Mouse (Mus musculus) lung, postnatal 0 days (tissue): ENCODE measurements around the gene Iba57. TPM values are rescaled to one million over a fixed set of nuclear protein-coding genes. Genes with fewer than 3 reads are reported as not detected.

ENCODE experiments used
- ATAC-seq: fragments of 200-750 bp; cut with Nextera tagmentation; 2 replicates; pipeline ENCODE4 v1.8.0; 2017; ENCODE audit warnings: moderate library complexity
- DNase-seq: peaks from one replicate; pipeline ENCODE4 v3.0.0-alpha.2; 2016; ENCODE audit warnings: low spot score
- H3K27ac ChIP-seq: fragments of 300-500 bp; sonication (generic); 2 replicates; pipeline ENCODE4 v1.5.1; 2014; ENCODE audit warnings: antibody characterized with exemption, mild to moderate bottlenecking, low read length, mixed read lengths
- H3K27me3 ChIP-seq: fragments of 300-500 bp; sonication (generic); replicated peaks from 2 replicates; pipeline ENCODE4 v1.6.1; 2014; ENCODE audit warnings: low read length, mixed read lengths; ENCODE audit not compliant: insufficient read depth
- H3K36me3 ChIP-seq: fragments of 300-500 bp; sonication (generic); 2 replicates; pipeline ENCODE4 v1.6.1; 2014; ENCODE audit warnings: low read length, mixed read lengths; ENCODE audit not compliant: insufficient read depth
- H3K4me1 ChIP-seq: fragments of 300-500 bp; sonication (generic); 2 replicates; pipeline ENCODE4 v1.6.1; 2014; ENCODE audit warnings: antibody characterized with exemption, low read depth, low read length, mixed read lengths; ENCODE audit not compliant: insufficient read depth
- H3K4me2 ChIP-seq: fragments of 300-500 bp; sonication (generic); replicated peaks from 2 replicates; pipeline ENCODE4 v1.6.1; 2014; ENCODE audit warnings: low read depth, mild to moderate bottlenecking, low read length, moderate library complexity, mixed read lengths
- H3K4me3 ChIP-seq: fragments of 300-500 bp; sonication (generic); 2 replicates; pipeline ENCODE4 v1.5.1; 2014; ENCODE audit warnings: low read depth, low read length
- H3K9ac ChIP-seq: fragments of 300-500 bp; sonication (generic); replicated peaks from 2 replicates; pipeline ENCODE4 v1.6.1; 2014; ENCODE audit warnings: low read depth, mild to moderate bottlenecking
- H3K9me3 ChIP-seq: fragments of 300-500 bp; sonication (generic); 2 replicates; pipeline ENCODE4 v1.6.1; 2016; ENCODE audit warnings: low read length, mixed read lengths
- CTCF ChIP-seq: IDR thresholded peaks from 2 replicates; pipeline ENCODE4 v1.5.1; 2016; ENCODE audit warnings: antibody characterized with exemption, mild to moderate bottlenecking
- EP300 ChIP-seq: IDR thresholded peaks from 2 replicates; pipeline ENCODE4 v1.6.1; 2016; ENCODE audit warnings: antibody characterized with exemption, mild to moderate bottlenecking, control low read depth
- WGBS: fragments of 180-500 bp; shearing (Covaris S2); extraction: QIAGEN DNeasy Blood & Tissue Kit; methylation state at CpG from one replicate; pipeline ENCODE4 v1.1.7; 2014; 5-methylcytosine and 5-hydroxymethylcytosine counted together
- polyA plus RNA-seq: library from polyadenylated mRNA; unstranded; fragments of >200 nt; fragmentation: Nextera tagmentation; extraction: Ambion mirVana; gene quantifications from 2 replicates; pipeline ENCODE4 v1.2.1, GENCODE M21; 2015

Gene Iba57
- polyA plus RNA-seq, 1 experiment from 2014 or later: 3.9 TPM

DNA sequence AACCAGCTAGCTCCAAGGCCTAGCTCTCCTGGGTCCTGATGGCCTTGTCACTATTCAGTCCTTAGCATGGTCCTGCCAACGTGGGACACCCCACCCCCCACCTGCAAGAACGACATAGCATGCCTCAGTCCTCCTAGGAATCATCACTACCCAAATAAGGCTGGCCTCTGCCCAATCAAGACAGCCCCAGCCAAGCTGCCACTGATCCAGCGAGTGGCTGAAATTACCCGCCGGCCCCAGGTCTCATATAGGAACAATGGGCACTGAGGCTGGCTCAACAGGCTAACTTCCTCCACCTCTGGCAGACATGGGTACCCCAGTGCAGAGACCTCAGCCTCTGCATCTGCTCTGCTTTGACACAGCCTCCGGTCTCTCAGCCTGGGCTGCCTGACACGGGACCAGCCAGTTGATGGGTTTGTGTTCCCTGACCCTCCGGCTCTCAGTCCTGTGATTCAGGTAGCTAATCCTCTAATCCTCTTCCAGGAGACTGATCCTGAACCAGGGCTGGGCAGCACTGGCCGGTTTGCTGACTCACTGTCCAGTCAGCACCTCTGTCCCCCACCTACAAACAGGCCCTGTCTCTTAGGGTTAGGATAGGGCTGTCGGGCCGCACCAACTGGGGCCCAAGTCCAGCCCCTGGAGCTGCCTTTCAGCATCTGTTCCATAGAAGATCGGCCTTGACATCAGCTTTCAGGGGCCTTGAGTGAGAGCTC is 26.4 kb downstream of the Iba57 start:
- Histone ChIP-seq H3K36me3 (no peaks in the 10 kb centered on the region), H3K27me3 (peaks cover 34% of the 10 kb centered on the region), H3K4me3 (no peak overlapping the region), H3K9me3 (no peaks in the 10 kb centered on the region), H3K4me1 (no peaks in the 10 kb centered on the region; the same call in 1 of the 2 replicates), H3K9ac (no peak overlapping the region), H3K4me2 (no peak overlapping the region), H3K27ac (no peak overlapping the region)
- TF ChIP-seq EP300 (no peak), CTCF (no peak)
- 71% methylated on average over 12 of the region's 12 CpGs for WGBS
- ATAC-seq (no peak), DNase-seq (no peak)

DNA sequence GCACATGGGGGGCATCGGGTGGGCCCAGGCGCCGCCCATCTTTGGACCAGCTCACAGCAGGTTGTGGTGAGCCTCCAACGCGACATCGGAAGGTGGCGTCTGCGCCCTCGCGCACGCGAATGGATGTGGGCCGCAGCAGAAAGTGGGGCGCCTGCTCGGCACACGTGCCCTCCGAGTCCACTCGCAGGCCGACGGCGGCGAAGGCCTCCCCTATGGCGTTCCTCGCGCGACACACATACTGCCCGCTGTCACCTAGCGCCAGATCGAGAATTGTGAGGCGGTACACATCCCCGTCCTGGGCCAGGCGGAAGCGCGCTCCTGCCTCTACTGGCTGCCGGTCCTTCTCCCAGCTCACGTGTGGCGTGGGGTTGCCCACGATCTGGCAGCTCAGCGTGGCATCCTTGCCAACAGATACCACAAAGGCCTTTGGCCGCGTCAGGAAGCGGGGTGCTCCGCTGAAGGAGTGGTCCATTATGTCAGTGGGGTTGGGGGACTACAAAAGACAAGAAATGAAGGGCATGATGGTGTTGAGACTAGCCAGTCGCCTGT is 27.6 kb downstream of the Iba57 start, which contains the start of gene Obscn:
Gene Obscn, minus strand, starts transcription at position 499 of the 549 bp plus-strand sequence.
- ATAC-seq: no peak
- 18% methylated on average over 32 of the region's 44 CpGs for WGBS
- H3K9ac ChIP-seq: no peak within 1 kb of the TSS

DNA sequence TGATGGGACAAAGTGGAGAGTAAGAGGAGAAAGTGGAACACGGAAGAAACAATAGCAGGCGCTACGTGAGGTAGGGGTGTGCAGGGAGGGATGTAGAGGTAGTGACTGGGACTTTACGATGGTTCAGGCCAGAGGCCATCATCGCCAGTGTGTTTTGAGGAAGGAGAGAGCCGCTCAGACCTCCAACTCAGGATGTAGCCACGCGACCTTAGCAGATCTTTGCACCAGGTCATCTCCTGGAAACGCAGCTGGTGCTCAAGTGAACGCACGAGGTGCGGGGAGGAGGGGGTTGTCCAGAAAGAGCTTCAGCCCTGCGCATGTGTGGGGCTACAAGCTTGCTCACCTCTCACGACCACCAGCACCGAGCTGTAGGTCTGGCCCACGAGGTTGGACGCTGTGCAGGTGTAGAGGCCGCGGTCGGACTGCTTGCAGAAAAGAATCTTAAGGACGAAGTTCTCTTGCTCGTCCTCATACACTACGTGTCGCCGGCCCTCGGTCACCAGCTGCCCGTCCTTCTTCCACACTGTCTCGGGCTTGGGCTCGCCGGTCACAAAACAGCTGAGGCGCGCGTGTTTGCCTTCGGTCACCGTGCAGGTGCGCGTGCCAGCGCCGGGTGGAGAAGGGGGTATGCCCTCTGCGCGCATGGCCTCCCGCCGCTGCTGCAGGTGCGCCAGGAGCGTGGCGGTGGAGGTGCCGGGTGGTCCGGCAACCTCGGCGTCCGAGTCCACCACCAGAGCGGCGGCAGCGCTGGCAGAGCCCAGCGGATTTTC is 28.3 kb downstream of the Iba57 start:
- Histone ChIP-seq H3K27me3 (peaks cover 34% of the 10 kb centered on the region), H3K9ac (no peak overlapping the region)
- WGBS: 6% methylated on average over 55 of the region's 55 CpGs

More for the DNA sequence above, 27.6 kb downstream of the Iba57 start, which contains the start of gene Obscn:
- H3K36me3 ChIP-seq: no peaks in the 10 kb centered on the region
- no peak within 1 kb of the TSS for H3K27ac ChIP-seq
- peak within 1 kb of the TSS; percentile 19 for H3K4me2 ChIP-seq
- H3K4me1 ChIP-seq: no peaks in the 10 kb centered on the region; the same call in 1 of the 2 replicates
- no peaks in the 10 kb centered on the region for H3K9me3 ChIP-seq
- DNase-seq: no peak
- H3K27me3 ChIP-seq: peaks cover 34% of the 10 kb centered on the region
- 0 out of 2 replicates have a peak within 1 kb of the TSS, but pooled peaks have one; percentile 5 for H3K4me3 ChIP-seq
- TF ChIP-seq CTCF (no peak), EP300 (no peak)

DNA sequence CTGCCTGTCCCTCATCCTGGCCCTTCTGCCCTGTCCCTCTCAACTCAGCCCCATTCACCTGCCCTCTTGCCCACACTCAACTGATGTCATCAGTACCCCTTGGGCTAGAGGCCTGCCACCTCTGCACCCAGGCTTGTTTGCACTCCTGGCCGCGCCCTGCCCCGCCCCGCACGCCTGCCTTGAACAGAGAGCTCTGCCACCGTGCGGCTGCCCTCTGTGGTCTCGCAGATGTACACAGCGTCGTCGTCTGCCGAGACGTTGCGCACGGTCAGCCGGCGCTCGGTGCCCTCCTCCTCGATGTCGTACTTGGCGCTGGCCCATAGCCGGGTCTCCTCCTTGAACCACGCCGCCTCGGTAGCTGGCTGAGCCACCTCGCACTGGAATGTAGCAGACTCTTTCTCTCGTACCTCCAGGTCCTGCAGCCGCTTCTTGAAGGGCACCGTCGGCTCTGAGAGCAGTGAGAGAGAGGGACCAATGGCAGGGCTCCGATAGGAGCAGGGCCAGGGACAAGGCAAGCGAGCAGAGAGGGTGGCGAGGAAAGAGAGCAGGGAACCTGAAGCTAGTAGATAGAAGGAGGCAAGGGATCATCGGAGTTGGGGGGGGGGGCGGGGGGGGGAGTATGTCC is 29.1 kb downstream of the Iba57 start:
- peak; percentile 57 for DNase-seq
- H3K9ac ChIP-seq: no peak overlapping the region
- H3K4me3 ChIP-seq: no peak overlapping the region
- peak overlapping the region; percentile 30 for H3K4me2 ChIP-seq
- H3K27ac ChIP-seq: no peak overlapping the region
- peak; percentile 80 for ATAC-seq
- WGBS: 4% methylated on average over 34 of the region's 35 CpGs
- H3K4me1 ChIP-seq: no peaks in the 10 kb centered on the region; the same call in 1 of the 2 replicates
- no peaks in the 10 kb centered on the region for H3K9me3 ChIP-seq
- peaks cover 34% of the 10 kb centered on the region for H3K27me3 ChIP-seq
- no peaks in the 10 kb centered on the region for H3K36me3 ChIP-seq
- peak; percentile 31 for TF ChIP-seq CTCF
- TF ChIP-seq EP300: no peak

More for the DNA sequence above, 28.3 kb downstream of the Iba57 start:
- TF ChIP-seq CTCF: no peak
- Histone ChIP-seq H3K36me3 (no peaks in the 10 kb centered on the region), H3K4me1 (no peaks in the 10 kb centered on the region; the same call in 1 of the 2 replicates), H3K9me3 (no peaks in the 10 kb centered on the region), H3K4me2 (peak overlapping the region; percentile 19), H3K27ac (no peak overlapping the region), H3K4me3 (0 out of 2 replicates have a peak overlapping the region, but pooled peaks have one; percentile 5)
- DNase-seq (no peak), ATAC-seq (no peak)

DNA sequence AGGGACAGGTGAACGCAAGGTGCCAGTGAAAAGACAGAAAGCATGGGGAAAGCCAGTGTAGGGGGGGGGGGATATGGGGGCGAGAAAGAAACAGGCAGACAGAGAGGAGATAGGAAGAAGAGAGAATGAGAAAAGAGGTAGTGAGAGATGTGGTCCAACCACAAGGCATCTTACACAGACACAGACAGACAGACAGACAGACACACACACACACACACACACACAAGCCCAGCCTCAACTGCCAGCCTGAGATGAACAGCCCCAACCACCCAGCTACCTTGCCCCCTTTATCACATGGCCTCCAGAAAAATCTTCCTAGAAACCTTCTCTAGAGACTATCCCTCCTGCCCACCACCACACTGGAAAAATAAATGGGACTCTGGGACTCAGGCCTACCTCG is 31.5 kb downstream of the Iba57 start:
- no peak overlapping the region for H3K4me2 ChIP-seq

More for the DNA sequence above, 31.5 kb downstream of the Iba57 start:
- H3K27me3 ChIP-seq: peaks cover 30% of the 10 kb centered on the region
- H3K27ac ChIP-seq: no peak overlapping the region
- no peak overlapping the region for H3K4me3 ChIP-seq
- H3K9me3 ChIP-seq: no peaks in the 10 kb centered on the region
- no peak overlapping the region for H3K9ac ChIP-seq
- no peaks in the 10 kb centered on the region; the same call in 1 of the 2 replicates for H3K4me1 ChIP-seq
- no peak for ATAC-seq
- no peak for DNase-seq
- no peak for TF ChIP-seq CTCF
- no peak for TF ChIP-seq EP300
- 86% methylated on average over 1 of the region's 3 CpGs for WGBS
- no peaks in the 10 kb centered on the region for H3K36me3 ChIP-seq
